Mouse (Mus musculus): Measurements from ENCODE around the gene Atp13a2. TPM values are rescaled to one million over a fixed set of nuclear protein-coding genes. Genes with fewer than 3 reads are reported as not detected.
A peak's percentile ranks its signal among the peaks of the same experiment; 100 is the strongest.

The Atp13a2 gene
- polyA plus RNA-seq, 1 experiment from 2014 or later = 36.0 TPM

- no peak overlapping the region for H3K27ac ChIP-seq
- 68% methylated on average over 9 of the region's 9 CpGs for WGBS
Measured at GRCm38 (mm10) chr4:140963941-140964597, 22.6 kb upstream of the Atp13a2 start.

GRCm38 (mm10) chr4:140964620-140965019 lies 22.1 kb upstream of the Atp13a2 start:
- H3K36me3 ChIP-seq = peaks cover 23% of the 10 kb centered on the region
- no peak overlapping the region for H3K9ac ChIP-seq
- 23% methylated on average over 7 of the region's 7 CpGs for WGBS
- no peak overlapping the region for H3K4me2 ChIP-seq
- H3K27me3 ChIP-seq = no peaks in the 10 kb centered on the region
- no peak for ATAC-seq (ENCODE audit: borderline replicate concordance, extremely low read depth, low FRiP score, low TSS enrichment)
- no peak overlapping the region for H3K27ac ChIP-seq
- H3K4me1 ChIP-seq = peaks cover 35% of the 10 kb centered on the region
- no peaks in the 10 kb centered on the region for H3K9me3 ChIP-seq
- no peak overlapping the region for H3K4me3 ChIP-seq

More at GRCm38 (mm10) chr4:140963941-140964597, 22.6 kb upstream of the Atp13a2 start:
- peaks cover 35% of the 10 kb centered on the region for H3K4me1 ChIP-seq
- no peak overlapping the region for H3K4me3 ChIP-seq
- no peak for ATAC-seq (ENCODE audit: borderline replicate concordance, extremely low read depth, low FRiP score, low TSS enrichment)
- H3K9ac ChIP-seq = no peak overlapping the region
- no peaks in the 10 kb centered on the region for H3K9me3 ChIP-seq
- H3K4me2 ChIP-seq = no peak overlapping the region
- peaks cover 20% of the 10 kb centered on the region; the same call in 1 of the 2 replicates for H3K36me3 ChIP-seq
- no peaks in the 10 kb centered on the region for H3K27me3 ChIP-seq

- peaks cover 49% of the 10 kb centered on the region for H3K36me3 ChIP-seq
- H3K4me1 ChIP-seq = peaks cover 20% of the 10 kb centered on the region
- no peak for ATAC-seq (ENCODE audit: borderline replicate concordance, extremely low read depth, low FRiP score, low TSS enrichment)
- no peak overlapping the region for H3K9ac ChIP-seq
- H3K27me3 ChIP-seq = no peaks in the 10 kb centered on the region
- H3K27ac ChIP-seq = no peak overlapping the region
- WGBS = 75% methylated on average over 11 of the region's 11 CpGs
- H3K9me3 ChIP-seq = no peaks in the 10 kb centered on the region
- no peak overlapping the region for H3K4me3 ChIP-seq
- H3K4me2 ChIP-seq = no peak overlapping the region
Measured at GRCm38 (mm10) chr4:140967386-140968159, 19.1 kb upstream of the Atp13a2 start.

GRCm38 (mm10) chr4:140971691-140972090 lies 15.0 kb upstream of the Atp13a2 start:
- H3K4me1 ChIP-seq = no peaks in the 10 kb centered on the region
- H3K27me3 ChIP-seq = no peaks in the 10 kb centered on the region
- no peak overlapping the region for H3K4me2 ChIP-seq
- no peak overlapping the region for H3K4me3 ChIP-seq
- WGBS = 86% methylated on average over 13 of the region's 13 CpGs
- no peaks in the 10 kb centered on the region for H3K9me3 ChIP-seq
- peaks cover 77% of the 10 kb centered on the region for H3K36me3 ChIP-seq
- no peak for ATAC-seq (ENCODE audit: borderline replicate concordance, extremely low read depth, low FRiP score, low TSS enrichment)
- H3K27ac ChIP-seq = no peak overlapping the region
- no peak overlapping the region for H3K9ac ChIP-seq

GRCm38 (mm10) chr4:140974408-140974807 lies 12.3 kb upstream of the Atp13a2 start:
- H3K4me2 ChIP-seq = no peak overlapping the region
- no peaks in the 10 kb centered on the region for H3K27me3 ChIP-seq
- ATAC-seq (ENCODE audit: borderline replicate concordance, extremely low read depth, low FRiP score, low TSS enrichment) = no peak
- no peaks in the 10 kb centered on the region for H3K4me1 ChIP-seq
- H3K4me3 ChIP-seq = no peak overlapping the region
- no peak overlapping the region for H3K9ac ChIP-seq
- 91% methylated on average over 6 of the region's 6 CpGs for WGBS
- no peaks in the 10 kb centered on the region for H3K9me3 ChIP-seq
- peaks cover 88% of the 10 kb centered on the region for H3K36me3 ChIP-seq
- no peak overlapping the region for H3K27ac ChIP-seq

- H3K27me3 ChIP-seq = no peaks in the 10 kb centered on the region
- no peak overlapping the region for H3K9ac ChIP-seq
- H3K4me2 ChIP-seq = no peak overlapping the region
- no peaks in the 10 kb centered on the region for H3K4me1 ChIP-seq
- no peak overlapping the region for H3K27ac ChIP-seq
- H3K4me3 ChIP-seq = no peak overlapping the region
- 93% methylated on average over 7 of the region's 7 CpGs for WGBS
- H3K36me3 ChIP-seq = peaks cover 81% of the 10 kb centered on the region
- ATAC-seq (ENCODE audit: borderline replicate concordance, extremely low read depth, low FRiP score, low TSS enrichment) = no peak
- no peaks in the 10 kb centered on the region for H3K9me3 ChIP-seq
Measured at GRCm38 (mm10) chr4:140975356-140975755, 11.3 kb upstream of the Atp13a2 start.

GRCm38 (mm10) chr4:140977278-140977677 lies 9.4 kb upstream of the Atp13a2 start:
- H3K36me3 ChIP-seq = peaks cover 64% of the 10 kb centered on the region
- ATAC-seq (ENCODE audit: borderline replicate concordance, extremely low read depth, low FRiP score, low TSS enrichment) = no peak

GRCm38 (mm10) chr4:140977886-140978692 lies 8.6 kb upstream of the Atp13a2 start:
- ATAC-seq (ENCODE audit: borderline replicate concordance, extremely low read depth, low FRiP score, low TSS enrichment) = no peak
- WGBS = 83% methylated on average over 14 of the region's 14 CpGs

More at GRCm38 (mm10) chr4:140977278-140977677, 9.4 kb upstream of the Atp13a2 start:
- Histone ChIP-seq H3K9me3 (no peaks in the 10 kb centered on the region), H3K4me3 (no peak overlapping the region), H3K4me2 (no peak overlapping the region), H3K27me3 (no peaks in the 10 kb centered on the region), H3K4me1 (no peaks in the 10 kb centered on the region), H3K9ac (no peak overlapping the region), H3K27ac (no peak overlapping the region)
- WGBS = 84% methylated on average over 10 of the region's 10 CpGs

GRCm38 (mm10) chr4:140981605-140982004 lies 5.1 kb upstream of the Atp13a2 start:
- no peaks in the 10 kb centered on the region for H3K9me3 ChIP-seq
- WGBS = 90% methylated on average over 2 of the region's 2 CpGs
- H3K4me1 ChIP-seq = peaks cover 19% of the 10 kb centered on the region
- peaks cover 23% of the 10 kb centered on the region for H3K36me3 ChIP-seq
- no peak overlapping the region for H3K4me3 ChIP-seq
- ATAC-seq (ENCODE audit: borderline replicate concordance, extremely low read depth, low FRiP score, low TSS enrichment) = no peak
- no peaks in the 10 kb centered on the region for H3K27me3 ChIP-seq
- no peak overlapping the region for H3K9ac ChIP-seq
- H3K4me2 ChIP-seq = no peak overlapping the region
- H3K27ac ChIP-seq = no peak overlapping the region

More at GRCm38 (mm10) chr4:140977886-140978692, 8.6 kb upstream of the Atp13a2 start:
- H3K9me3 ChIP-seq = no peaks in the 10 kb centered on the region
- H3K9ac ChIP-seq = no peak overlapping the region
- H3K4me1 ChIP-seq = peaks cover 3% of the 10 kb centered on the region
- no peak overlapping the region for H3K4me3 ChIP-seq
- H3K27ac ChIP-seq = no peak overlapping the region
- no peak overlapping the region for H3K4me2 ChIP-seq
- H3K36me3 ChIP-seq = peaks cover 56% of the 10 kb centered on the region
- no peaks in the 10 kb centered on the region for H3K27me3 ChIP-seq

- Histone ChIP-seq H3K36me3 (peaks cover 15% of the 10 kb centered on the region), H3K9ac (no peak overlapping the region), H3K27me3 (no peaks in the 10 kb centered on the region), H3K4me1 (peaks cover 28% of the 10 kb centered on the region), H3K27ac (peak overlapping the region; percentile 69), H3K9me3 (no peaks in the 10 kb centered on the region), H3K4me3 (no peak overlapping the region), H3K4me2 (no peak overlapping the region)
- ATAC-seq (ENCODE audit: borderline replicate concordance, extremely low read depth, low FRiP score, low TSS enrichment) = no peak
- 44% methylated on average over 4 of the region's 4 CpGs for WGBS
Measured at GRCm38 (mm10) chr4:140982808-140983207, 3.9 kb upstream of the Atp13a2 start.

GRCm38 (mm10) chr4:140983442-140983841 lies 3.2 kb upstream of the Atp13a2 start:
- H3K4me2 ChIP-seq = no peak overlapping the region
- WGBS = 5% methylated on average over 9 of the region's 9 CpGs

More at GRCm38 (mm10) chr4:140983442-140983841, 3.2 kb upstream of the Atp13a2 start:
- peaks cover 12% of the 10 kb centered on the region for H3K36me3 ChIP-seq
- peak; percentile 48 for ATAC-seq (ENCODE audit: borderline replicate concordance, extremely low read depth, low FRiP score, low TSS enrichment)
- peaks cover 29% of the 10 kb centered on the region for H3K4me1 ChIP-seq
- no peaks in the 10 kb centered on the region for H3K9me3 ChIP-seq
- H3K27me3 ChIP-seq = no peaks in the 10 kb centered on the region
- H3K4me3 ChIP-seq = no peak overlapping the region
- H3K27ac ChIP-seq = peak overlapping the region; percentile 69
- H3K9ac ChIP-seq = no peak overlapping the region
